Comparison of ENCODE assay signal across 8 mouse cellular contexts in the genomic region with DNA sequence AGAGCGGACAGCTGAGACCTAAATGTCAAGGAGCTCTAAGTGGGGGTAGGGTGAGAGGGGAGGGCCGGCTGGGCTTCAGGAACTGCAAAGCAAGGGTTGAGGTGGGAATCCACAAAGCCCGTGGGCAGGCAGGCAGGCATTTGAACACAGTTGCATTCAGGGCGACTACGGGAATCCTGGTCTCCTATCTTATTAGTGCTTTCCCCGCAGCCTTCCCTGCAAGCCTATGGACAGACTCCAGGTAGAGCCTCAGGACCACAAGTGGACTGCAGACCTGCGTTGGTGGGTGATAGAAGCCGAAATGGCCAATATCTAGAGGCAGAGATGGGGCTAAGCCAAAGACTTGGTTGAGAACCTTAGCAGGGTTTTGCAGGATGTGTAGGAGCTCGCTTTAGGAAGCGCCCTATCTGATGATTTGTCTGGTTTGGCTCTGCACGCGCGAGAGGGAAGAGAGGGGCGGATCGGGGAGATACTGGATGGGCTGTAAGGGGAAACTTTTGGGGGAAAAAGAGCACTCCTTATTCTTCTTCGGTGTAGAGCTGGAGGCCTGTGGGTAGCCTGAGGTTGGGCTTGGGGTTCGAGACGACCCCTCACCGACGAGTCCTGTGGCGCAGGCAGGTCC. TPM values are rescaled to one million over a fixed set of nuclear protein-coding genes. Genes with fewer than 3 reads are reported as not detected.
DNase-seq lines count a peak whose midpoint lies in the region; ATAC-seq and TF ChIP-seq lines count a peak whose summit lies in the region.

No protein-coding gene starts in this region.

- intact Hi-C loops in left cerebral cortex, postnatal 14 days (cut with DNase I), result no loop called here

- peak; percentile 17; the same call in 1 of the 2 replicates for ATAC-seq in erythroid progenitor cell, adult 5-6 weeks (replicated peaks; ENCODE audit: low FRiP score, poor library complexity, severe bottlenecking)
- no peak for ATAC-seq in limb, embryonic 15.5 days (ENCODE audit: insufficient number of reproducible peaks, low FRiP score, low TSS enrichment, low read depth)
- ATAC-seq in stomach, embryonic 15.5 days (ENCODE audit: insufficient read depth, low FRiP score, low read depth), result no peak
- ATAC-seq in megakaryocyte progenitor cell, adult 5-6 weeks (replicated peaks; ENCODE audit: poor library complexity), result no peak

- TF ChIP-seq POLR2A in spleen, adult 2 months (IDR thresholded peaks at IDR 0.05; ENCODE audit: low read depth, low read length), result no peak

- H3K27ac ChIP-seq in spleen, adult 2 months (ENCODE audit: insufficient read depth, low read length), result peak overlapping the region; percentile 72
- peak overlapping the region; percentile 87 for H3K27ac ChIP-seq in limb, embryonic 15.5 days
- peak overlapping the region; percentile 88 for H3K27ac ChIP-seq in stomach, embryonic 15.5 days

- H3K4me2 ChIP-seq in limb, embryonic 15.5 days, result peak overlapping the region; percentile 72
- H3K4me2 ChIP-seq in stomach, embryonic 15.5 days, result peak overlapping the region; percentile 83

- H3K36me3 ChIP-seq in spleen, adult 2 months (ENCODE audit: control insufficient read depth, insufficient read depth, low read length), result peaks cover 4% of the 10 kb centered on the region
- peaks cover 24% of the 10 kb centered on the region for H3K36me3 ChIP-seq in limb, embryonic 15.5 days
- 0 out of 2 replicates have a peak, but pooled peaks cover 8% of the 10 kb centered on the region for H3K36me3 ChIP-seq in stomach, embryonic 15.5 days

- no peaks in the 10 kb centered on the region for H3K9me3 ChIP-seq in limb, embryonic 15.5 days
- no peaks in the 10 kb centered on the region for H3K9me3 ChIP-seq in stomach, embryonic 15.5 days

- peak overlapping the region; percentile 49; the same call in 1 of the 2 replicates for H3K4me3 ChIP-seq in spleen, adult 2 months (ENCODE audit: extremely low read depth, insufficient read depth, insufficient read length)
- H3K4me3 ChIP-seq in limb, embryonic 15.5 days, result peak overlapping the region; percentile 57
- H3K4me3 ChIP-seq in stomach, embryonic 15.5 days (replicated peaks), result peak overlapping the region; percentile 59

- H3K4me1 ChIP-seq in spleen, adult 2 months (ENCODE audit: control insufficient read depth, insufficient read depth, insufficient read length), result peaks cover 8% of the 10 kb centered on the region
- H3K4me1 ChIP-seq in limb, embryonic 15.5 days, result peaks cover 51% of the 10 kb centered on the region
- H3K4me1 ChIP-seq in stomach, embryonic 15.5 days, result peaks cover 38% of the 10 kb centered on the region

- no peaks in the 10 kb centered on the region for H3K27me3 ChIP-seq in spleen, adult 2 months (ENCODE audit: control insufficient read depth, insufficient read depth, low read length)
- H3K27me3 ChIP-seq in limb, embryonic 15.5 days, result no peaks in the 10 kb centered on the region
- no peaks in the 10 kb centered on the region for H3K27me3 ChIP-seq in stomach, embryonic 15.5 days (replicated peaks)

- WGBS in spleen, adult 2 months, result 53% methylated on average over 21 of the region's 21 CpGs
- WGBS in limb, embryonic 15.5 days, result 46% methylated on average over 21 of the region's 21 CpGs
- 27% methylated on average over 21 of the region's 21 CpGs for WGBS in stomach, embryonic 15.5 days

- H3K9ac ChIP-seq in limb, embryonic 15.5 days, result peak overlapping the region; percentile 70
- H3K9ac ChIP-seq in stomach, embryonic 15.5 days, result peak overlapping the region; percentile 53

- TF ChIP-seq CTCF in spleen, adult 2 months (IDR thresholded peaks at IDR 0.05; ENCODE audit: extremely low read depth, insufficient read depth, insufficient read length, insufficient replicate concordance), result no peak

- no peak for DNase-seq in spleen, adult 2 months (ENCODE audit: low read depth in 1 of 2, low spot score in 2 of 2)
- no peak for DNase-seq in spleen, adult 18-20 months
- no peak for DNase-seq in embryo, embryonic 10.5 days (ENCODE audit: low spot score)
- no peak for DNase-seq in left cerebral cortex, postnatal 14 days (ENCODE audit: low spot score in 2 of 2)

RNA-seq across cellular contexts. Expression of gene Smdt1, which starts 1.8 kb away (rescaled TPM):
- polyA plus RNA-seq in spleen, adult 2 months (2012; rRNA removed), result 106 and 148 TPM in 2 replicates
- 137 and 202 TPM in 2 replicates for total RNA-seq in erythroid progenitor cell, adult 5-6 weeks (2015; ENCODE audit: low replicate concordance)
- total RNA-seq in erythroid progenitor cell, adult 5-6 weeks (2017; ENCODE audit: low replicate concordance), result 52.8 and 71.0 TPM in 2 replicates
- 262 and 273 TPM in 2 replicates for polyA plus RNA-seq in limb, embryonic 15.5 days (2015; fragmentation: Nextera tagmentation; extraction: Ambion mirVana)
- polyA plus RNA-seq in stomach, embryonic 15.5 days (2015; fragmentation: Nextera tagmentation; extraction: Ambion mirVana), result 288 and 301 TPM in 2 replicates
- 155 and 168 TPM in 2 replicates for total RNA-seq in megakaryocyte progenitor cell, adult 5-6 weeks (2015)
- 94.0 and 121 TPM in 2 replicates for total RNA-seq in megakaryocyte progenitor cell, adult 5-6 weeks (2017)
- 100 to 1,000 TPM; 130 to 131 TPM for total RNA-seq in left cerebral cortex, postnatal 14 days (2021)

RNA-seq across cellular contexts. Expression of gene Pheta2, which starts 1.8 kb away (rescaled TPM):
- polyA plus RNA-seq in spleen, adult 2 months (2012; rRNA removed), result 5.1 and 5.5 TPM in 2 replicates
- total RNA-seq in erythroid progenitor cell, adult 5-6 weeks (2015; ENCODE audit: low replicate concordance), result 88.4 and 89.0 TPM in 2 replicates
- 85.0 and 97.9 TPM in 2 replicates for total RNA-seq in erythroid progenitor cell, adult 5-6 weeks (2017; ENCODE audit: low replicate concordance)
- 22.9 and 25.0 TPM in 2 replicates for polyA plus RNA-seq in limb, embryonic 15.5 days (2015; fragmentation: Nextera tagmentation; extraction: Ambion mirVana)
- 14.9 and 18.4 TPM in 2 replicates for polyA plus RNA-seq in stomach, embryonic 15.5 days (2015; fragmentation: Nextera tagmentation; extraction: Ambion mirVana)
- 2.0 and 3.5 TPM in 2 replicates for total RNA-seq in megakaryocyte progenitor cell, adult 5-6 weeks (2015)
- total RNA-seq in megakaryocyte progenitor cell, adult 5-6 weeks (2017), result 5.2 and 7.4 TPM in 2 replicates
- total RNA-seq in left cerebral cortex, postnatal 14 days (2021), result 1 to 10 TPM; 1.2 to 1.3 TPM

RNA-seq across cellular contexts. Expression of gene Naga, which starts 1.8 kb away (rescaled TPM):
- 121 and 123 TPM in 2 replicates for polyA plus RNA-seq in spleen, adult 2 months (2012; rRNA removed)
- 119 and 154 TPM in 2 replicates for total RNA-seq in erythroid progenitor cell, adult 5-6 weeks (2015; ENCODE audit: low replicate concordance)
- 62.6 and 69.7 TPM in 2 replicates for total RNA-seq in erythroid progenitor cell, adult 5-6 weeks (2017; ENCODE audit: low replicate concordance)
- 56.6 and 62.5 TPM in 2 replicates for polyA plus RNA-seq in limb, embryonic 15.5 days (2015; fragmentation: Nextera tagmentation; extraction: Ambion mirVana)
- polyA plus RNA-seq in stomach, embryonic 15.5 days (2015; fragmentation: Nextera tagmentation; extraction: Ambion mirVana), result 79.6 and 86.8 TPM in 2 replicates
- 39.9 and 43.8 TPM in 2 replicates for total RNA-seq in megakaryocyte progenitor cell, adult 5-6 weeks (2015)
- 37.1 and 37.3 TPM in 2 replicates for total RNA-seq in megakaryocyte progenitor cell, adult 5-6 weeks (2017)
- total RNA-seq in left cerebral cortex, postnatal 14 days (2021), result 10 to 100 TPM; 35.7 to 37.8 TPM

RNA-seq across cellular contexts. Expression of gene Ndufa6, which starts 13.6 kb away (rescaled TPM):
- polyA plus RNA-seq in spleen, adult 2 months (2012; rRNA removed), result 95.8 and 162 TPM in 2 replicates
- total RNA-seq in erythroid progenitor cell, adult 5-6 weeks (2015; ENCODE audit: low replicate concordance), result 91.4 and 203 TPM in 2 replicates
- total RNA-seq in erythroid progenitor cell, adult 5-6 weeks (2017; ENCODE audit: low replicate concordance), result 31.5 and 64.6 TPM in 2 replicates
- polyA plus RNA-seq in limb, embryonic 15.5 days (2015; fragmentation: Nextera tagmentation; extraction: Ambion mirVana), result 261 and 281 TPM in 2 replicates
- 403 and 420 TPM in 2 replicates for polyA plus RNA-seq in stomach, embryonic 15.5 days (2015; fragmentation: Nextera tagmentation; extraction: Ambion mirVana)
- 244 and 269 TPM in 2 replicates for total RNA-seq in megakaryocyte progenitor cell, adult 5-6 weeks (2015)
- total RNA-seq in megakaryocyte progenitor cell, adult 5-6 weeks (2017), result 136 and 168 TPM in 2 replicates
- 100 to 1,000 TPM; 174 to 193 TPM for total RNA-seq in left cerebral cortex, postnatal 14 days (2021)

RNA-seq across cellular contexts. Expression of gene Cyp2d22, which starts 39.5 kb away (rescaled TPM):
- polyA plus RNA-seq in spleen, adult 2 months (2012; rRNA removed), result 11.3 and 12.0 TPM in 2 replicates
- not detected in 2 replicates for total RNA-seq in erythroid progenitor cell, adult 5-6 weeks (2015; ENCODE audit: low replicate concordance)
- not detected in 2 replicates for total RNA-seq in erythroid progenitor cell, adult 5-6 weeks (2017; ENCODE audit: low replicate concordance)
- 6.0 and 7.4 TPM in 2 replicates for polyA plus RNA-seq in limb, embryonic 15.5 days (2015; fragmentation: Nextera tagmentation; extraction: Ambion mirVana)
- 12.1 and 14.3 TPM in 2 replicates for polyA plus RNA-seq in stomach, embryonic 15.5 days (2015; fragmentation: Nextera tagmentation; extraction: Ambion mirVana)
- 1.7 TPM in 1 of 2 replicates, not detected in the other for total RNA-seq in megakaryocyte progenitor cell, adult 5-6 weeks (2015)
- 0.03 TPM in 1 of 2 replicates, not detected in the other for total RNA-seq in megakaryocyte progenitor cell, adult 5-6 weeks (2017)
- total RNA-seq in left cerebral cortex, postnatal 14 days (2021), result 10 to 100 TPM; 20.9 to 21.9 TPM

Comparison
In these comparisons a context has a peak if more than half of its experiments do, and no peak if none do; other contexts are left out.
1. RNA of gene Pheta2, which starts 1.8 kb away (total RNA-seq): 85.0 to 97.9 TPM in erythroid progenitor cell, adult 5-6 weeks; 2.0 to 7.4 TPM in megakaryocyte progenitor cell, adult 5-6 weeks and 1.2 to 1.3 TPM in left cerebral cortex, postnatal 14 days; every median in the first group is over 10 times any median in the second.
2. Peak in every context shown above with its lines, with median percentiles within 50 percentile points of each other: H3K27ac ChIP-seq and H3K4me3 ChIP-seq.